Mouse (Mus musculus) heart, postnatal 4 days (tissue): ENCODE results near the gene S100a10. TPM values are rescaled to one million over a fixed set of nuclear protein-coding genes. Genes with fewer than 3 reads are reported as not detected.

Experiments
- DNase-seq: peaks from one replicate; pipeline ENCODE4 v3.0.0; 2021
- total RNA-seq, 2 experiments: library from RNA; stranded (reverse); gene quantifications; 2 replicates each; pipeline ENCODE4 v1.2.3; 2021

S100a10 gene
- total RNA-seq, 2 experiments from 2014 or later: 174 to 179 TPM

- no peak for DNase-seq
Measured at GRCm38 (mm10) chr3:93547749-93548540, 6.9 kb upstream of the S100a10 start.

GRCm38 (mm10) chr3:93548541-93549266 is 6.2 kb upstream of the S100a10 start:
- no peak for DNase-seq

GRCm38 (mm10) chr3:93549986-93550385 is 4.9 kb upstream of the S100a10 start:
- no peak for DNase-seq

- DNase-seq: no peak
Measured at GRCm38 (mm10) chr3:93551950-93552901, 2.7 kb upstream of the S100a10 start.

GRCm38 (mm10) chr3:93553311-93553710 is 1.6 kb upstream of the S100a10 start:
- DNase-seq: no peak

GRCm38 (mm10) chr3:93553765-93554378 is 1.0 kb upstream of the S100a10 start:
- DNase-seq: no peak

GRCm38 (mm10) chr3:93554379-93554980 is 400 bp upstream of the S100a10 start:
- DNase-seq: peak; percentile 31

GRCm38 (mm10) chr3:93555878-93556254 is 986 bp downstream of the S100a10 start:
- peak; percentile 43 for DNase-seq

GRCm38 (mm10) chr3:93556599-93556998 is 1.7 kb downstream of the S100a10 start:
- DNase-seq: no peak

GRCm38 (mm10) chr3:93557471-93557870 is 2.6 kb downstream of the S100a10 start:
- no peak for DNase-seq

GRCm38 (mm10) chr3:93559961-93560360 is 5.1 kb downstream of the S100a10 start:
- DNase-seq: no peak

- DNase-seq: no peak
Measured at GRCm38 (mm10) chr3:93562372-93562771, 7.5 kb downstream of the S100a10 start.

- DNase-seq: no peak
Measured at GRCm38 (mm10) chr3:93563216-93563615, 8.3 kb downstream of the S100a10 start.

GRCm38 (mm10) chr3:93566892-93567291 is 12.0 kb downstream of the S100a10 start:
- no peak for DNase-seq

- DNase-seq: no peak
Measured at GRCm38 (mm10) chr3:93567721-93568120, 12.8 kb downstream of the S100a10 start.

GRCm38 (mm10) chr3:93568428-93569040 is 13.7 kb downstream of the S100a10 start:
- DNase-seq: peak; percentile 76

- no peak for DNase-seq
Measured at GRCm38 (mm10) chr3:93569046-93569445, 14.2 kb downstream of the S100a10 start.

GRCm38 (mm10) chr3:93572058-93572791 is 17.3 kb downstream of the S100a10 start:
- no peak for DNase-seq

GRCm38 (mm10) chr3:93579317-93580038 is 24.6 kb downstream of the S100a10 start:
- DNase-seq: no peak

GRCm38 (mm10) chr3:93580039-93580403 is 25.1 kb downstream of the S100a10 start:
- DNase-seq: no peak
